Mouse (Mus musculus): ENCODE results near the gene Psmc3ip.

GRCm38 (mm10) chr11:101050359-101050758 lies 44.9 kb downstream of the Psmc3ip start:
- TF ChIP-seq CTCF (IDR thresholded peaks at IDR 0.05) (no peak), EP300 (IDR thresholded peaks at IDR 0.05) (no peak)

Data from lung, postnatal 0 days (tissue).